Mouse (Mus musculus) layer of hippocampus, postnatal 10 days (tissue): Measurements from ENCODE around the gene Plppr2. TPM values are rescaled to one million over a fixed set of nuclear protein-coding genes. Genes with fewer than 3 reads are reported as not detected.

Experiments used
- DNase-seq, 2 experiments: peaks; one replicate each; pipeline ENCODE4 v3.0.0; 2021; ENCODE audit warnings: low spot score in 2 of 2
- total RNA-seq, 2 experiments: library from RNA; stranded (reverse); gene quantifications; 2 replicates each; pipeline ENCODE4 v1.2.3; 2021

Plppr2 gene
- total RNA-seq, 2 experiments from 2014 or later, result 312 to 317 TPM

DNA sequence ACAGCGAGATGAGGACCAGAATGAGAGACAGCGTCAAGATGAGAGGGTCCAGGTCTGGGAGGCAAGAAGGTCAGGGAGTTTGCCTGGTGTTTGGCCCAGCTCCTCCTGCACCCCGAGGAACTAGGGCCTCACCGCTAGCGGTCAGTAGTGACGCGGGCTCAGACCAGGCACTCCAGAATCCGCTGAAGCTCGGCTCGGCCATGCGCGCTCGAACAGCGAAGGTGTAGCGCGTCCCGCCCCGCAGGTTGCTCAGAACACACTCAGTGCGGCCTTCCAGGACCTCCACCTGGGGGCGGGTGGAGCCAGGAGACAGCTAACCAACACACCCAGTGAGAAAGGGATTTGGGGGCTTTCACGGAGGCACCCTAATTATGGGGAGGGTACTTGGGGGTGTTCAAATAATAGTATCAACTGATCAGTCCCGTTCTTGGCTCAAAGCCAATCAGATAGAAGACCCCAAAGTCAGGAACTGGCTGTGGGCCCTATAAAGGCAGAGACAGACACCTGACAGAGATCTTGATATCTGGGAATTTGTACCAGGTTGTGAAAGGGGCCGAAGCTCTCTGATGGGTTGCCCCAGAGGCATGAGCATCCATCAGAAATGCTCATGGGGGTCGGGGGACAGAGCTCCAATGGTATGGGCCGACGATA is 23.9 kb downstream of the Plppr2 start:
- no peak for DNase-seq

DNA sequence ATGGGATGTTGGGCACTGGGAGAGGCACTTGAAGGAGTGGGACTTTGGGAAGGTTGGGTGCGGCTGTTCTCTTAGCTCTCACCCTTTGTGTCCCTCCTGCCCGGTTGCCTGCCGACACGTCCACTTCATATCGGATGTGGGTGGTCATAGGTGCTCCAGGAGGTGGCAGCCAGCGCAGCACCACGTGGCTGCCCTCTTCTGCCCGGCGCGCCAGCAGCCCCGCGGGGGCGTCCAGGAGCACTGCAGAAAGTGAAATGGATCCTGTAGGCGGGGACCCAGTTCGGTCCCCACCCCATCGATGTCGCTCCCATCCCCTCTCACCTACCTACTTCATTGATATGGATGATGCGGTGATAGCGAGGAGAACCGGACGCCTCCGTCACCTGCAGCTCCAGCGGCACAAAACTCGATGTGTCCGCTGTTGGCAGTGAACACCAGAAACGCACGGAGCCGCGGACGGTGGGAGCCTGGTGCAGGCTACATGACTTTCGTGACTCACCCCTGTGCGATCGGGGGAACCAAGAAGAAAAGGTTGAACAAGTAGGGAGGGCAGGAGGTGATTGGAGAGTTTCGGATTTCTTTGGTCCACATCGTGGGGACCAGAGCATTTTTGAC is 24.6 kb downstream of the Plppr2 start:
- no peak for DNase-seq

DNA sequence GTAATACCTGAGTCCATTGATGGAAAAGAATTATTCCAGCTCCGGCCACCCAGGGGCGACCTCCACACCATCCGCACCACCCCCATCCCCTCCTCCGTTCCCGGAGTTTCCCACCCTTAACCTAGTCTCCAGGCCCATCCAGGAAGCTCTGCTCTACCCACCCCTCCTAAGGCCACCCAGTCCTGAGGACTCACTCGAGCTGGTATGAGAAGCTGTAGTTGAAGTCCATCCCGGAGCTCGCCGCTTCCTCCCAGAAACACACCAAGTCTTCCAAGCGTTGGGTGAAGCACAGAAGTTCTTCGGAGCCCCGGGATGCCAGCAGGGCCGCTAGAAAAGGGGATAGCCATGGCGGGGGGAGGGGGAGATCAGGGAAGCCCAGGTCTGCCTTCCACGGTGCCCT is 25.2 kb downstream of the Plppr2 start:
- DNase-seq, result no peak

DNA sequence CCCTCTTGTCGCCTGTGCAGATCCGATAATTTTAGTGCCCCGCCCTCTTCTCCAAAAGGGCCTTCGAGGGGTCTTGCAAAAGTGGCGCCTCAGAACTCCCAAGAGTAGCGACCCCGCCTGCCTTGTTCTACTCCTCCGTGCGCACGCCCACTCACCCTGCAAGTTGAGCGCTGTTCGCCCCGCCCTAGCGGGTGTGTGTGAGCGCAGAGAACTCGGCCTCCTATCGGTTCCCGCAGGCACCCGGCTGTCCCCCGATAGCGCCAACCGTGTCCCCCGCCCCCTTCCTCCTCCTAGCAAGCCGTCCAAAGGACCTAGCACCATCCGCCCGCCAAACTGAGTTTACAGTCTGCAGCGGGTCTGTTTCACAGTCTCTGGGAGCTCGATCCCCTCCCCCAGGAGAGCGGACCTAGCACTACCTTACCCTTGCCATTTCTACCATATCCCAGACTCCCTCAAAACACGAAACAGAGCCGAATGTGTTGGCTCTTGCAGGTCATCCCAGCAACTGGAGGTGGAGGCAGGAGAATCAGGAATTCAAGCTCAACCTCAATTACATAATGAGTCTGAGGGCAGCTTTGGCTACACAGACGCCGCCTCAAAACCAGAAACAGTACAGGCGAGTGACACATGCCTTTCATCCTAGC is 25.7 kb downstream of the Plppr2 start:
- DNase-seq, result peak; percentile 61 to 70

DNA sequence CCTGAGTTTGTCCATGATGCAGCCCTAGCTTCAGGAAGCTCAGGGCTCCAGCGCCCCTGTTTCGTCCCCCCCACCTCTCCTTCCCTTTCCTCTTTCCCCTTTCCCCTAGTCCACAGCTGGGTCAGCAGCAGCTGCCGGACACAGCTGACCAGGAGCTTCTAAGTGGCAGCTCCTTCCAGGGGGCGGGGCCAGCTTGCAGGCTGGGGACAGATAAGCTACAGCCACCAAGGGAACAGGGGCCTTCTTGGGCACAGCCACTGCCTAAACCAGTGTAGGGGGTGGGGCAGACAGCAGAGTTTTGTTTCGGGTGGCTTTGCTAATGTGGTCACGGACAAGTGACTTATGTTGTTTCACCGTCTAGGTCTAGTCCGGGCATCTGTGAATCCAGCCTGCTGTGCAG is 26.6 kb downstream of the Plppr2 start, which contains the start of gene Epor:
Gene Epor, minus strand, starts transcription at position 90 of the 400 bp plus-strand sequence.
- DNase-seq, result no peak

DNA sequence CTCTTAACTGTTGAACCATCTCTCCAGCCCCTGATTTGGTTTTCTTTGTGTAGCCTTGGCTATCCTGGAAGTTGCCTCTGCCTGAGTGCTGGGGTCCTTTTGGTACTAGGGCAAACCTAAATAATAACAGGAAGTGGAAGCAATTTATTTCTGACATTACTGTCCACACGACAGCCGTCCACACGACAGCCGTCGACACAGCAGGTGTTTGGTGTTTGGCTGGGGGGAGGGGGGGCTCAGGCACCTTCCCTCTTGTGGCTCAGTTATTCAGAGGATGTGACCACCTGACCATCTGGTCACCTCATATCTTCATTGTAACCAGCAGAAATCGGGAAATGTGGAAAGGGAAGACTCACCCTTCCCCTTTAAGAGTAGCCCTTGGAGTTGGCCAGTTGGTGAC is 32.0 kb downstream of the Plppr2 start:
- no peak for DNase-seq

DNA sequence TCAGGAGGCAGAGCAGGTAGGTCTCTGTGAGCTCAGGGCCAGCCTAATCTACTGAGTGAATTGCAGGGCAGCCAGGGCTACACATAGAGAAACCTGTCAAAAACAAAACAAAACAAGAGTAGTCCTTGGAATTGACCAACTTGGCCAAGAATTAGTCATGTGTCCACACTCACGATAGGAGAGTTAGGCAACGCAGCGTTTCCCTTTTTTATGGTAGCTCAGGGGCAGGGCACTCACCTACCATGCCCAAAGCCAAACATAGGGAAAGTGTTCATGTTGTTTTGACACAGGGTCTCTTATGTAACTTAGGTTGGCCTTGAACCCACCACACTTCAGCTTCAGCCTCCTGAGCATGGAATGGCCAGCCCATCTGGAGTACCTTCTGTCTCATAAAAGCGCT is 32.5 kb downstream of the Plppr2 start:
- DNase-seq, result no peak

DNA sequence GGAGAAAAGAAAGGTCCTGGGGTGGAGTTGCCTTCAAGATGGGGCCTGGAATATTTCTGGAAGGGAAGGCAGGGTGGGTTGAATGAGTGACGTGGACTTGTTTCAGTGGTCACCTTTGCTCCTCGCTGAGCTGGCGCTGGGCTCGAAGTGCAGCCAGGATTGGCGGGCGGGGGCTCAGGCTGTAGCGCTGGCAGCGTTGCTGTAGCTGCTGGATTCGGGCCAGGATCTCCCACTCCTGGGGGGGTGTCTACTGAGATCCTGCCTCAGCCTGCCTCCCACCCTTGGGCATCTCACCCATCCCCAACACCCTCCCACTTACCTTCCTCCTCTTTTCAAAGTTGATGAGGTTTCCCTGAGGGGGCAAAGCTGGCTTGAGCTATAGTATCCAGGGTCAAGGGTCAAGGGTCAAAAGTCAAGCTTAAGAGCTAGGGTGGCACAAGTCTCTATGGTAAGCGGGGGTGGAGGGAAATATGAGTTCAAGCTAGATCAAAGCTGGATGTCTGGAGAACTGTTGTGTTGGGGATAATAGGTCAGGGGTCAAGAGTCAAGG is 39.9 kb downstream of the Plppr2 start:
- no peak for DNase-seq

DNA sequence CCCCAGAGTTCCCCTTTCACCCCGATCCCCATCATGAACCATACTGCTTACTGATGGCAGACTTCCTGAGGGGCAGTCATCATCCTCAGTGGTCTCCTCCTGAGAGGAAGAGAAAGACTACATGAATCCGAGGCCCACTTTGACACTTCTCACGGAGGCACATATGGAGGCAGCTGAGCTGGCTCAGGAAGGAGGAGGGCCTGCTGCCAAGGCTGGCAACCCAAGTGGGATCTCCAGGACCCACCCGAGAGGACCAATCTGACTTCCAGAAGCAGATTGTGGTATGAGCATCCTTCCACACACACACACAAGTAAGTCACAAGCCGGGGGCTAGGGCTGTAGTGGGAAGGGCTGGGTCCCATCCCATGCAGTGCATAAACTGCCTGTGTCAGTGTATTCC is 40.5 kb downstream of the Plppr2 start:
- no peak for DNase-seq

DNA sequence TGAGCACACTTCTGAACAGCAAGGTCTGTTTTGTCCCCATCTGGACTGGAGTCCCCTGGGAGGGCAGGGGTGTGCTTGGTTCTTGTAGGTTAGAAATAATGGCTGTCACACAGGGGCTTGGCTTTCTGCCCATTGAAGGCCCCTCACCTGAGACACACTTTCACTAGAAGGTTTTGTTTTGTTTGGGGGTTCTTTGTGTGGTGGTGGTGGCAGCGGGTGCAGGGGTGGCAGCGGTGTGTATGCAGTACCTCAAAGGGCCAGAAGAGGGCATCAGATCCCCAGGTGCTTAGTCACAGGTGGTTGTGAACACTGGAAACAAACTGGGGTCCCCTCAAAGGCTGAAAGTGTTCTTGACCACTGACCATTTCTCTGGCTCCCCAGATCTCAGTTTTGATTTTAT is 41.1 kb downstream of the Plppr2 start:
- peak in 1 of 2 experiments; percentile 36 for DNase-seq

DNA sequence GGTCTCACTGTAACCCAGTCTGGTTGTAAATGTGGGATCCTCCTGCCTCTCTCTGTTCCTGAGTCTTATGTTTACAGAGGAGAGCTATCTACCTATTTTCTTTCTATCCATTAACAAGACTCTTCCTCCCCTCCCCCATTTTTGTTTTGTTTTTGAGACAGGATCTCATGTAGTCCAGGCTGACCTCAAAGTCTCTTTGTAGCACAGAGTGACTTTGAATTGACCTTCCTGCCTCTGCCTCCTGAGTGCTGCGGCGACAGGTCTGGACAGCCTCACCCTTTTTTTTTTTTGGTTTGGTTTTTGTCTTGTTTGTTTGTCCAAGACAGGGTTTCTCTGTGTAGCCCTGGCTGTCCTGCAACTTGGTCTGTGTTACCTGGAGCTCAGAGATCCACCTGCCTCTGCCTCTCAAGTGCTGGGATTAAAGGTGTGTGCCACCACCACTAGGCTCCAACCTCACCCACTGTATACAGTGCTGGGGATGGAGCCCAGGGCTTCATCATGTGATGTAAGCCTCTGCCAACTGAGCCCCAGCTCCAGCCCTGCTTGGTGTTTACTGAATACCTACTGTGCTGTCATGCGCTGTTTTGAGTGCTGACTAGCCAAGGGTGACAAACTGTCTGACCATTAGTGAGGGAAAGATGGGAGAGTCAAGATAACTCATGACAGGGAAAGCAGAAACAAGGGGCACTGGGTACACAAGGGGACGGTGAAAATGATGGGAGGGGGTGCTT is 41.7 kb downstream of the Plppr2 start:
- no peak for DNase-seq

DNA sequence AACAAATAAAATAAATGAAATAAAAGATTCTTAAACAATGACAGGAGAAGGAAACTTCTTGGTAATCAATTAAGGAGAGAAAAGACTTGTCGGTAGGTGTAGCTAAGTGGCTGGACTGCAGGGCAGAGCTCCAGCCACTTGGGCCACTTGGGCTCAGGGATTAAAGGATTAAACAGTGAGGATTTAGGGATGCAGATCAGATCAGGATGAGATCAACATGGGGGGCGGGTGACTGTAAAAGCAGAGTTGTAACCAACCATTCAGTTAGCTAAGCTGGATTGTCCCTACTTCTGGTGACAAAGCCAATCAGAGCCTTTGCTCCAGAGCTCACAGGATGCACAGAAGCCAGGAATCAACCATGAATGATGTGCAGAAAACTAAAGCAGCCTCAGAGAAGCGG is 47.1 kb downstream of the Plppr2 start:
- no peak for DNase-seq

DNA sequence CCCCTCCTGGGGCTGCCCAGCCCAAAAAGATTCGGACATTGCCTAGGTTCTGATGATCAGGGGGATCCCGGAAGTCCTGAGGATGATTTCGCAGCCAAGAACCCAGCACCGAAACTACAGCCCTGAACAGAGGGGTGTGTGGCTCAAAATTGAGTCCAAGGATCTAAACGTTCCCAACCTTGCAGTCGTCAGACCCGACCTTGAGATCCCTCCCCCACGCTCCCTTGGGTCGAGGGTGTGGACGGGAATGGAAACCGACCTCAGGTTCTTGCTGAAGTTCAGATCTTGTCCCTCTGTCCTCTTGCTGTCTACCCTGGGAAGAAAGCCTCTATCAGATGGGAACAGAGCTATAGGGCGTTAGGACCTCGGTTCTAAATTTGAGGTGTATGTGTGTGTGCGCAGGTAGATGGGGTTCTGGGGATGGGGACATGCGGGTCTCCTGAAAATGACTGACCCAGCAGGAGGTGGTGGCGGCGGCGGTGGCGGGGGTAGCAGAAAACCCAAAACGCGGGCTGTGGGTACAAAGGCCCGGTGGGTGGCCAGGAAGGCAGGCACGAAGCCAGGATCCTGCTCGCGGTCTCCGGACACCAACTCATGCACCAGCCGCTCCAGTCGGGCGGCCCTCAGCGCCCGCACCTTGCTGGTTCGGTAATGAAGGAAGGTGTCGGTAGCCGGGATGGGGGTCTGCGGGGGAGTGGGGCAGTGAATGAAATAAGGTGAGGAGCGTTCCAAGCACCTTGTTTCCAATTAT is 50.9 kb downstream of the Plppr2 start:
- DNase-seq, result no peak

DNA sequence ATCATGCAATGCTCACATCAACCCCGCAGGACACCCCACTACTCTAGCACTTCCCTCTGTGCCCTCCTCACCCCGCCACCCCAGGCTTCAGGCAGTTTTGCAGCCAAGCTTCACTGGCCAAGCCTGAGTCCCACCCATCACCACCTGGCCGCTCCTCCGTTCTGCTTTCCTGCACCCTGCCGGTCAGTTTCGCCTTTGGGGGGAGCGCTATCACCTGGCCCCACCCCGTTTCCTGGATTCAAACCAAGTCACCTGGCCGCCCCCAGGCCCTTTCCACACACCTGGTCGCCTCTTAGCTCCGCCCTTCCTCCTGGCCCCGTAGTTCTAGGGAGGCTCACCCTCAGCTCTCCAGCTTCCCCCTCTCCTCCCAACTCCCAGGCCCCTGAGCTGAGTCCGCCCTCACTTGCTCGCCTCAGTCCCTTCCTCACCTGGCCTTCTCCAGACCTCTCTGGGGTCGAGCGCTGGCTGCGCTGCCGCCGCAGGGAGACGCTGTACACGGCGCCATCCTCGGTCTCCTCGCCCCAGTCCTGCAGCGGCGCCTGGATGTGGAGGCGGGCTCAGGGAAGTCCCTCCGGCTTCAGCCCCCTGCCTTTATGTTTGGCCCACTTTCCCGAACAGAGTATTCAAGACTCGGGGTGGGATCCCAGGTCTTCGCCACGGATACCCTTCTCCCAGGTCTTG is 51.7 kb downstream of the Plppr2 start:
- DNase-seq, result no peak

DNA sequence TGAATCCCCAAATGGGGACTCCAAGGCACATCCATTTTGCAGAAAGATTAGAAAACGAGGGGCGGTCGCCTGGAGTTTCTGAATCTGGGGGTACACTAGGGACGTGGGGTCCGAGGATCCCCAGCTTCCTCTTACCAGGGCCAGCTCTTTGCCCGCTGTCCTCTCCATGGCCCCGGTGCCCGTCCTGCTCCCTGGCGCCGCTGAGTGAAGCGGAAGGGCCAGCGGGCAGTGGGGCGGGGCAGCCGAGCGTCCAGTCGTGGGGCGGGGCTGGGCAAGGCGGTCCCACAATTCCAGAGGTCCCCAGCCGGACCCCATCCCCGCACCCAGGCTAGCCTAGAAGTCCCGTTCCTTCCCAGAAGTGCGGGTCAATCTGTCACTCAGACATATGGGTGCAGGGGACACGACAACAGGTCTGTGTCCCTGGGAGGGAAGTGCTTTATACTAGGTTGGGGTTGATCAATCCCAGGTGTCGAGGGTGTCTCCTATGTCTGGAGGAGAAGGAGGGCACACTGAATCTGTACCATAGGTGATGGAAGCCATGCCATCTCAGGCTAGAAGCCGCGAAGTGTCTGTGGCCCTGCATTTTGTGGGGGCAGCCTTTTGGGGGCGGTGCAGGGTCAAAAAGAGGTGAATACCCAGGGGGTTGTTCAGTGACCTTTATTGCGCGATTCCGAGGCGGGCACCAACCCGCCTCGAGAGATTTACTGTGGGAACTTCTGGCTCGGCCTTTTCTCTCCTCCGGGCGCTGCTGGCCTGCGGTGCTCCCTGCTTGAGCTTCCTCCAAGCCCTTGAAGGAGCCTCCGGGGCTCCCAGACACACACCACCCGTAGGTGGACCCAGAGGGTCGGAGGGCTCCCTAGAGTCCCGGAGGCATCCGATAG is 52.6 kb downstream of the Plppr2 start, which contains the start of gene Rgl3:
Gene Rgl3, minus strand, starts transcription at position 217 of the 881 bp plus-strand sequence.
- DNase-seq, result no peak

DNA sequence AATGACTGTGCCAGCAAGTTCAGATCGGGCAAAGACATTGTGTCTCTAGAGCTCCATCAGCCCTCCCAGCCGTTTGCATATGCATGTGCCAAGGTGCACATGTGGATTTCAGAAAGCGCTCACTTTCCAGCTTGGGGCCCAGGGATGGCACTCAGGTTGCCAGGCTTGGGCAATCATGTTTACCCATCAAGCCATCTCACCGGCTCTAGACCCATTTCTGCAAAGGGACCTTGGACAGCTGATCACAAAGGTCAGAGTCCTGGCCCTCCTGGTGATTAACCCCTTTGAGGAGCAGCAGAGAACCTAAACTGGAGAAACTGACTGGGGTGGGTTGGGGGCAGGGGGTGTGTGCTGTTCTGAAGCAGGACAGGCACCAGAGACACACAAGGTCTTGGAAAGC is 55.4 kb downstream of the Plppr2 start:
- no peak for DNase-seq

DNA sequence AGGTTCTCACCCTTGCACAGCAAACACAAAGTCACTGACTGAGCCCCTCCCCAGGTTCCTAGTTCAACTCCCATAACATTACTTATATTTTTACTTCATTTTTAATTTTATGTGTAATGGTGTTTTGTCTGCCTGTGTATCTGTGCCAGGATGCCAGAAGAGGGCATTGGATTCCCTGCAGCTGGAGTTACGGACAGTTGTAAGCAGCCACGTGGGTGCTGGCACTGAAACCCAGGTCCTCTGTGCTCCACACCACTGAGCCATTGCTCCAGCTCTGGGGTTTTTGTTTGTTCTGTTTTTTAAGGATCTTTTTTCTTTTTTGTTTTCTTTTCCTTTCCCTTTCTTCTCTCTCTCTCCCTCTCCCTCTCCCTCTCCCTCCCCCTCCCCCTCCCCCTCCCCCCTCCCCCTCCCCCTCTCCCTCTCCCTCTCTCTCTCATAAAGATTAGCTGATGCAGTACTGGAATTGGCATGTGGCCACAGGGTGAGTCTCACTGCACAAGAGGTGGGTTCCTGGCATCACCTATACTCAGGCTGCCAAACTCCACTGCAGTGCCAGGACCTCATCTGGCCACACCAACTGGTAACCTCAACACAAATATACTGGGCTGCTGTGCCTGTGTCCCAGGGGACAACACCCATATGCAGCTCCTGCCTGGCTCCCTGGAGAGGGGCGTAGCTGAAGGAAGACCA is 59.5 kb downstream of the Plppr2 start:
- no peak for DNase-seq
